Mouse (Mus musculus) layer of hippocampus, postnatal 36 days (tissue): ENCODE measurements around the gene Ptprz1. TPM values are rescaled to one million over a fixed set of nuclear protein-coding genes. Genes with fewer than 3 reads are reported as not detected.

ENCODE experiments used
- DNase-seq, 2 experiments: peaks; one replicate each; pipeline ENCODE4 v3.0.0; 2022
- total RNA-seq, 2 experiments: library from RNA; stranded (reverse); gene quantifications; 2 replicates each; pipeline ENCODE4 v1.2.3; 2021

Ptprz1 gene
- 100 to 1,000 TPM; 131 to 154 TPM for total RNA-seq

- DNase-seq: peak; percentile 75 to 77
Observed at GRCm38 (mm10) chr6:22874781-22875613, at the start of gene Ptprz1. Gene Ptprz1 (plus strand): TSS chr6:22875502.

- DNase-seq: peak; percentile 28 to 46
Observed at GRCm38 (mm10) chr6:22833637-22834036, 41.7 kb upstream of the Ptprz1 start.

DNA sequence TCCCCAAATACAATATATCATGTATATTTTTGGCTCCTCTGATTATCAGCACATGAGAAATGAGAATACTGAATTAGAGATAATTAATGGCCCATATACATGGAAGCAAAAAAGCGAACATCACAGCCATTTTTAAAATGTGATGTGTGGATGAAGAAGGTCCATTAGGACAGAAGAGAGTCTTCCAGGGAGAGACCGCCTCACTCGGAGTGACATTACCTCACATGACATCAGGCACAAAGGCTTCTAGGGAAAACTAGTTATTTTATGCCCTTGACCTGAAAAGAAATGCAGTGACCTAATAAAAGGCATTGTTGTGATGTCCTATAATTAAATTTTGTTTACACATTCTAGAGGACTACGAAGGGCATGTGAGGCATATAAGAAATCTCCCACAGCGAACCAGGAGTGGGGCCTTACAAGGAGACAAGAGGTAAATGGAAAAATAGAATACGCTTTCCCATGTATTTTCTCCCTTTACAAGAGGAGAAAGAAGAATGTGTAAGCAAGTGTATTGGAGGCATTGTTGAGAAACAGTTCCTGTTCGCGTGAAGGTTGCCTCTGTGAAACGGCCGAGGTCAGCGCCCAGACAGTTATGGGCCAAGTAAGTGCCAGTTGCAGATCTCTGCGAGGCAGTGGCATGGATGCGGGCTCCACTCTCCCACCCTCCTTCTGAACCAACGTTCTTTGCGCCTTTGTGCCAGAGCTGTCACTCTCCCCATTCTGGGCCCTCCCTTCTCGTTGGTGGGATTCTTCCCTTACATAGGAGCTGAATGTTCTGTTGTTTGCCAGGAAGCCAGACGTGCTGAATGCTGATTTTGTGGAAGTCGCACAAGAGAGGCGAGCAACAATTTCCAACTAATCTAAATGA is 41.0 kb upstream of the Ptprz1 start:
- DNase-seq: peak; percentile 15 to 33

DNA sequence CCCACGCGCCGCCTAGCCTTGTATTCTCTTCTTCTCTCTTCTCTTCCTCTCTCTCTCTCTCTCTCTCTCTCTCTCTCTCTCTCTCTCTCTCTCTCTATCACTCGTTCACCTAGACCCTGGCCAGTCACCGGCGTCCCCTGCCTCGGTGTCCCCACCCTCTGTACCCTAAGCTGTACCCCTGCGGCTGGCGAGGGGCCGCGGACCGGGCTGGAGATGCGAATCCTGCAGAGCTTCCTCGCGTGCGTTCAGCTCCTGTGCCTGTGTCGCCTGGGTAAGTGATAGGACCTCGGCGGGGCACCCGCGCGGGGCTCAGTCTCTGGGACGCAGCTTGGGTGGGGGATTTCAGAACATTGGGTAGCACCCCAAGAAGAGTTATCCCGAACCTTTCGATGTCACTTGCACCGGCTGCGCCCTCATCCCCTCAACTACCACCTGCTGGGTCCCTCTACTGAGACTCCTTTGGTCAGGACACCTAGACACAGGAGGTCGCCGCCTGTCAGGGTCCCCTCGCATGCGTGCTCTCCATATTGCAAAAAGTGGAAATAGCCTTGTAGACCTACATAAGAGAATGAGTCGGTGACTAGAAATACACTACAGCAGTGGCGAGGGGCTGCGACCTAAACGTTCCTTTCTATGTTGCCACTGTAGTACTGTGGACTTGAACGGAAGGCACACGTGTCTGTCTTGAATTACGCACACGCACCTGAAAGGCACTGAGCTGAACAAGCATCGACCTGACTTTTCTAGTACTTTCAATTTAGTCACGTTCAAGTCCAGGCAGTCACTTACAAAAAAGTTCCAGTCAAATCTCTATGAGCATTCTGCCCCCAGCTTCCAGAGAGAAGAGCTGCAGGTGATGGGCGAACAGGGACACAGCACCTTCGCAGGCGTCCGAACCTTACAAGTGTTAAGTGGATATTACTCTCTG is 576 bp downstream of the Ptprz1 start:
- peak; percentile 37 to 45 for DNase-seq

DNA sequence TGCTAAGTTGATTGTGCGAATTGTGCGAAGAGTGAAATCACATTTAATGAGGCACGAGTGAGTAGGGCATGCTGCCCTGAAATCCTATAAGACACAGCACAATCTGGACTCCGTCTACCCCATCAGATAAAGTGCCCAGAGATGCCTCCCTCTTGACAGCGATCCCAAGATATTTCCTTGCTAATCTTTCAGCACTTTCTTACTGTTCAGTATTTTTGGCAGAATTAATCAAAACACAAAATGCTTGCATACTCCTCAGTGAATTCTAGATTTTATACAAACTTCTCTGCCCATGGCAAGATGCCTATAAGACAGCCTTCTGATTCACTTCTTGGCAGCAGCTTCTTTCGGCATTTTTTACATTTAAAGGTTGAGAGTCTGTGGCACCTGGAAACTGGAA is 12.7 kb downstream of the Ptprz1 start:
- no peak for DNase-seq

- DNase-seq: no peak
Observed at GRCm38 (mm10) chr6:22889333-22889732, 14.0 kb downstream of the Ptprz1 start.

DNA sequence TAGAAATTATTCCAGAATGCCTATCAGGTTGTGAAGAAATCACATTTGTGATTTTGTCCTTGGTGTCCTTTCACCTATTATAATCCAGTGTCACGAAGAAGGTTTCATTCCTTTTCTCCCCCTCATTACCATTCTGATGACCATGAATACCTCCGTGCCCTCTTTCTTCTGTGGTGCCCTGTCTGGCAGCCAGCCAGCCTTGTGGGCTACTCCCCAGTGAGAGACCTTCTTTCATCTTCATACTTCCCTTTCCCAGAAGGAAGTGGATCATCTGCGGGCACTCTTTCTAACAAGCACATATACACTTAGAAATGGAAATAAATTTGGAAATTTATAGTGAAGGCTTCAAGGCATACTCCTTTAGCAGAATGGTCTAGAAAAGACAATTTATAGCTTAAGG is 26.7 kb downstream of the Ptprz1 start:
- no peak for DNase-seq

GRCm38 (mm10) chr6:22908510-22909256 is 33.4 kb downstream of the Ptprz1 start:
- no peak for DNase-seq

DNA sequence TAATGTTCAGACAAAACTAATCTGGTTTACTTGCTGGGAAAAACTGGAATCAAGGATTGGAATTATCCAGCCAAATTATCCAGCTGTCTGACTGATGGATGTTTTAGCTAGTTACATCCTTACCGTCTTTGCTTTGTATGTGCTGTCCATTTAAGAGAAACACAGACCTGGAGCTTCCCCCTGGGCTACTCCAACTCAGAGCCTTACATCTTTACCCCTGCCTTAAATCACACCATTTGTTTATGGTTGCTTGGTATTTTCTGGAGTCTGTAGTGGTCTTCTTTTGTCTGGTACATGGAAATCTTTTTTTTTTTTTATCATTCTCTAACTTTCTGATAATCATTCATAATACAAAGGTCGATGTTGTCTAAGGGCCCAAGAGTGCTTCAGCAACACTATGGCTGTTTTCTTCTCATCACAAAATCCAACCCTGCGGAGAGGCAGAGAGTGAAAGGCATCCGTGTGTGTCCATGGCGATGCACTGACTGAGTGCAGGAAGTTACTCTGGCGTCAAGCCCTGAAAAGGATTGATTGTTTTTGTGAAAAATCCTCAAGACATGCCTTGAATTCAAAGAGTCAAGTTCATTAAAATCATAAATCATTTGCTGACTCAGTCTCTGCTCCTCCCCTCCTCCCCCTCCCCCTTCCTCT is 34.1 kb downstream of the Ptprz1 start:
- DNase-seq: no peak

GRCm38 (mm10) chr6:22909908-22910260 is 34.6 kb downstream of the Ptprz1 start:
- no peak for DNase-seq

DNA sequence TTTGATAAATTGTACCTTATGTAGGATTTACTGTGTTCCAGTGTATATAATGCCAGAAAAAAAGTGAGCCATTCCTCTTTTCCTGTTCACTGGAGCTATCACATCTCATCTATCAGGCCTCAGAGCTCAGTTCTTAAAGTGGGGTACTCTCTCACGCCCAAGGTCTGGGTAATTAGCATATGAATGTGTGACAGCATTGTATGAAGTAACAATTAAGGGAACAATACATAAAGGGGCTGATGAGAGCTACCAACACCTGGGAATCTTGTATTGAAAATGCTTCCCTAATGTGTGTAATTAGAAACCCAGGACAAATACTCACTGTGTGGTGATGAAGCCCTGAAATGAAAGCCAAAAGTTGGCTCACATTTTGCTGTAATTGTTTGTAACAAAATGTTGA is 47.6 kb downstream of the Ptprz1 start:
- DNase-seq: no peak

DNA sequence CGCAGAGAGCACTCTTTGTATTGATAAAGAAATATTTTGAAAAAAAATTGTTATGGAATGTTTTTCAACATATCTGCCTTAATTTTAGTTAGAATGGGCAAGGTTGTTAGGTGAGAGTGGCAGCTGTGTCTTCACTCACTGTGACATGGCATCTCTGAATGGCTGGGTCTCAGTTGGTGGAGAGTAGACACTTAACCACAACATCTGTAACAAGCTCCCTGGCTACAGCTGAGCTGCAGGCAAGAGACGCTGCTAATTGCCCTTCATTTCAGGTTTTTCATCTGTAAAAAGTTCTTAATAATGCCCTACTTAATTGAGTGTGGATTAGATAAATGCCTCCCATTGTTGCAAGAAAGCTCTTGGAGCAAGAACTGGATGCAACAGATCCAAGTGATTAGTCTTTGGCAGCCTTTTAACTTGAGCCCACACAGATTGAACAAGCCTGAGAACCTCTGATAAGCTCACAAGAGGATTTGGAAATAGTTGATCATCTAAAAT is 57.5 kb downstream of the Ptprz1 start:
- DNase-seq: no peak

- DNase-seq: no peak
Observed at GRCm38 (mm10) chr6:22937126-22937525, 61.8 kb downstream of the Ptprz1 start.

DNA sequence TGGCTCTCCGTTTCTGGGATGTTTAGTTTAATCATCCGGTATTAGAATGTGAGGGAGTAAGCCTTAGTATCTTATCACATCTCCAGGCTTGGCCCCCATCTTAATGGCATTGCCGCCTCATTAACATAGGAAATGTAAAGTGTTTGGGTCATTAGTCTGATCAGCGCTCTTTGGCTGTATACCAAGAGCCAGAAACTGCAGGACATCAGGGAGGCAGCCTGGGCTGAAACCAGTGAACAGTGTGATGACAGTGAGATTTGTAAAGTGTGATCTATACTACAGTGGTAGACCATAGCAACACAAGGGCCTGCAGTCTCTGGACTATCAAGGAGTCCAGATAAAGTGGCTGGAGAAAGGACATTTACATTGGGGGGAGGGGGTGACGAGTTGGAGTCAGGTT is 62.2 kb downstream of the Ptprz1 start:
- no peak for DNase-seq

GRCm38 (mm10) chr6:22944191-22944590 is 68.9 kb downstream of the Ptprz1 start:
- DNase-seq: no peak

DNA sequence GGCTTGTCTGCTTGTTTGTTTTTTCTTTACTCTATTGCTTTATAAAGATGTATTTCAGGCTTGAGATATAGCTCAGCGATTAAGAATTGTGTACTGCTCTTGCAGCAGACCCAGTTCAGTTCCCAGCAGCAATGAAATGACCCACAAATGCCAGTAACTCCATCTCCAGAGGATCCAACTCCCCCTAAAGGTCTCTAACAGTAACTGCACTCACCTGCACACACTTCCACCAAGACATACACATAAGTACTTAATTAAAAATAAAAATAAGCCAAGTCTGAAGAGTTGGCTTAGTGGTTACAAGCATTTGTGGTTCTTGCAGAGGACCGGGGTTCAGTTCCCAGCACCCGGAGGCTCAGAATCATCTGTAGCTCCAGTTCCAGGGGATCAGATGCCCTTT is 88.1 kb downstream of the Ptprz1 start:
- no peak for DNase-seq

GRCm38 (mm10) chr6:22968073-22968472 is 92.8 kb downstream of the Ptprz1 start:
- no peak for DNase-seq

DNA sequence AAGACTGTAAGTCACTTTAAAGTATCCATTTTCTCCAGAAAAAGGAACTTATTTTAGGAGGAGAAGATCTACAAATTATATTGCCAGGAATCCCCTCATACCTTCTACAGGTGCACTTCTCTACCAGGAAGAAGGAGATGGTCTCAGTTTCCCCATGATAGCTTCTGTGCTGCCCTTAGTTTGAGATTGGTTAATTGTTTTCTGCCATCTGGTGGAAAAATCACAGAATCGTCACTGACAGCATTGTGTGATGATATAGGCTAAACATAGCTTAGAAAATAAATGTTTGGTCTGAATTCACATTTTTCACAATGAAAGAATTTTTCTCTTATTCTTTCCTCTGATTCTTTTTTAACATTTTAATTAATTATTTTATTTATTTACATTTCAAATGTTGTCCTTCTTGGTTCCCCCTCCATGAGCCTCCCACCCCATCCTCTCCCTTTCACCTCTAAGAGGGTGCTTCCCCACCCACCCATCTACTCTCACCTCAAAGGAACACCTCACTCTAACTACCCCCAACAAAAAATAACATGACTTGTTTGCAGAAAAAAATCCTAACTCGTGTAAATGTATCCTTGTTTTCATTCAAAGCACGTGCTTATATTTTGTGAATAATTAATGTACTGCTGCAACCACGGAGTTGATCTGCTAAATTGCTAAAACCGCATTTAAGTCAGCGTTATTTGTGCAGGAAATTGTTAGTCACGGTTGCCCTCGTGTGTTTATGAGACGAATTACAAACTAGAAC is 108.6 kb downstream of the Ptprz1 start:
- DNase-seq: no peak

DNA sequence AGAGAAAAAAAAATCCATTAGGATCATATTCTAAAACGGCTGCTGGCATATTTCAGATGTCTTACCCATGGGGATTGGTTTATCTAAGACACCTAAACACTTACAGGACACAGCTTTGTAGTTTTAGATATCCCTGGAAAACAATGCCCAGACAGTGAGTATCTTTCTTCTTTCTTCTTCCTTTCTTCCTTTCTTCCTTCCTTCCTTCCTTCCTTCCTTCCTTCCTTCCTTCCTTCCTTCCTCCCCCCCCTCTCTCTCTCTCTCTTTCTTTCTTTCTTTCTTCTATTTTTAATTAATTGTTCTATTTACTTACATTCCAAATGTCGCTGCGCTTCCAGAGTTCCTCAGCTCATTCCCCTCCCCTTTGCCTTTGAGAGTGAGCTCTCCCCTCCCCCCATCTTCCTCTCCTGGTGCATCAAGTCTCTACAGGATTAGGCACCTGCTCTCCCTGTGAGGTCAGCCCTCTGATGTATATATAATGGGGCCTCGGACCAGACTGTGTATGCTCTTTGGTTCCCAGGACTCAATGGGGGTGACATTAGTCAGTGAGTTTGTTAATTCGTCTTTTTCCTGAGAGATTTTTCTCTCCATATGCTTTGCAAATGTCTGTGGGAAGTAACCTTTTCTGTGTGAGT is 109.3 kb downstream of the Ptprz1 start:
- DNase-seq: no peak

- DNase-seq: no peak
Observed at GRCm38 (mm10) chr6:23003152-23003551, 127.8 kb downstream of the Ptprz1 start.
